Mouse (Mus musculus): ENCODE results near the gene Gm5485.

The Gm5485 gene

GRCm38 (mm10) chr16:48412246-48412645 is at the start of gene Gm5485:
Gene Gm5485, minus strand, starts transcription at chr16:48412416.
- DNase-seq (ENCODE audit: low spot score) = no peak

GRCm38 (mm10) chr16:48453264-48453663 is 41.0 kb upstream of the Gm5485 start:
- DNase-seq (ENCODE audit: low spot score) = no peak

DNA sequence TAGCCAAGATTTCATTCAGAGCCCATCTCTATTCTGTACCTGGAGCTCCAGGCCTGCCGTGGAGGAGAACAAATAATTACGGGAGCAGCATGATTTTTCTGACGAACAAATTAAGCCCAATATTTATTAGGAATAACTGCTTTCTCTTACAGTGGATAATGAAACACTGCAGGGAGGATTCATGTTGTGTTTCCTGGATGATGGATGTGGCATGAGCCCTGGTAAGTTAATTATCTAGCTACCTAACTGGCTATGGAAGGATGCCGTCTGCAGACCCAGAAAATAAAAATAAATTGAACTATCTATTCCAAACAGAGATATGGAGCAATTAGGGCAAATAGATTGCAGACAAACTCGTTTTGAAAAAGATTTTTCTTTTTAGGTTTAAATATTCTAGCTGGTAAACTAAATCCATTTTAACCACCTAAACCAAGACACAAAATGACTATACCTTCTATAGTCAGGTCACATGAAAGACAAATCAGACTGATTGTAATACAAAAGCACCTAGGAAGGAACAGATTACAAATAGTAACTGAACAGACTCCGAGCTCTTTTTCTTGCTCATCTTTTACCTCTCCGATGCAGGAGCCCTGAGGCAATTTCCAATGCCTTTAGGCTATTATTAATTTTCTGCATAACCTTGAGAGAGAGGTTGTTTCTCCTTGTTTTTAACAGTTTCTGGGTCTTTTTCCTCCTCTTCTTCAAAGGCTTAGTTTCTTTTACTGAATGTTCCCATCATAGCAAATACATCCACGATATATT is 34.1 kb upstream of the Gm5485 start:
- no peak for DNase-seq (ENCODE audit: low spot score)

DNA sequence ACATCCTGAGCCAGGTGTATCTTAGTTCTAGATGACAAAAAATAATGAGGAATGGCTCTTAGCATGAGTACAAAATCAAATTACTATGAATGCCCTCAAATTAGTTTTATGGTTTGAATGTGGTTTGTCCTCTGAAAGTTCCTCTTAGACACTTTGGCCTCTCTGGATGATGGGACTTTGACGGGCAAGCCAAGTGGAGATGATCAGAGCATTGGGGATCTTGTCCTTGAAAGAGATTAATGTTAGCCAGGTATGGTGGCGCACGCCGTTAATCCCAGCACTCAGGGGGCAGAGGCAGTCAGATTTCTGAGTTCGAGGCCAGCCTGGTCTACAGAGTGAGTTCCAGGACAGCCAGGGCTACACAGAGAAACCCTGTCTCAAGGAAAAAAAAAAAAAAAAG is 32.4 kb upstream of the Gm5485 start:
- no peak for DNase-seq (ENCODE audit: low spot score)

DNA sequence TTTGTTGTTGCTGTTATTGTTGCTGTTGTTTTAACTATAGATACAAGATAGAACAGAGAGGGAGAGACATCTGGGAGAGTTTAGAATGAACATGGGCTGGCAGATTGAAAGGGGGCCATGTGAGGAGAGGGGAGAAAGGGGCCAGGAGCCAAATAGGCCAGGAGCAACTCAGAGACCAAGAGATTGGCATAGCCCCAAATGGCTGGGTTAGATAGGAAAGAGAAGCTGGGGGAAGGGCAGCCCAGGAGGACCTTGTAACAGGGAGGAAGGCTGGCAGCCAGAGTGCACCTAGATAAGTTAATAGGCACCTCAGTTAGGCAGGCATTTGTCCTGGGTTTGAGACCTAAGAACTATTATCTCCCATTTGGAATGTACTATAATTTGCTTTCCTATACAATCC is 25.3 kb upstream of the Gm5485 start:
- no peak for DNase-seq (ENCODE audit: low spot score)

DNA sequence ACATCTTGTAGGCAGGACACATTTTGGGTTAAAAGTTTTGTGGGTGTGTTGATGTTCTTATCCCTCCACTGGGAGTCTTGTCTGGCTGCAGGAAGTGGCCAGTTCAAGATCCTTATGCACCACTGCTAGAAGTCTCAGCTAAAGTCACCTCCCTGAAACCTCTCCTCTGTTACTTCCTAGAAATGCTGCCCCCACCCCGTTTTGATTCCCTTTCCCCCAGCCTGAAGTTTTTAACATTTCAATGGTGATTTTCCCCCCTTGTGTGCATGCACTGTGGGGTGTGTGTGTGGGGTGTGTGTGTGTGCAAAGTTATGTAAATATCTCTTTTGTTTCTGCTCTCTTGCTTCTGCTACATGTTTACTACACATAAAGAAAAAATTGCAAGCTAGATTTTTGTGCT is 23.2 kb upstream of the Gm5485 start:
- no peak for DNase-seq (ENCODE audit: low spot score)

DNA sequence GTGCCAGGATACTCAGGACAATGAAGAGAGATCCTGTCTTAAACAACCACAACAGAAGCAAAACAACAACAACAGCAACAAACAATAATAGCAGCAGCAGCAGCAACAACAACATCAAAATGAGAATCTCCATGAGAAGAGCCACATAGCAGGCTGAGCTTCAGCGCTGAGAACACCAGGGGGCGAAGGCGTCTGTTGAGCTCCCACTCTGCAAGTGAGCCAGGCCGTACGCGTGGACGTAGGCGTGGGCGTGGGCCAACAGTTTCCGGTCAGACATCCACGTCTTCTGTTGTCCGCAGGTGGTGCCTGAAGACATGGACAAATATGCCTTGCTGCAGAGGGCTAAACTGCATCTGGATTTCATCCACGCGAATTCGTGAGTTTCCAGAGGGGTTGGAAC is 18.8 kb upstream of the Gm5485 start, which contains the start of gene Morc1:
Gene Morc1, plus strand, starts transcription at position 211 of the 400 bp plus-strand sequence.
- DNase-seq (ENCODE audit: low spot score) = no peak

DNA sequence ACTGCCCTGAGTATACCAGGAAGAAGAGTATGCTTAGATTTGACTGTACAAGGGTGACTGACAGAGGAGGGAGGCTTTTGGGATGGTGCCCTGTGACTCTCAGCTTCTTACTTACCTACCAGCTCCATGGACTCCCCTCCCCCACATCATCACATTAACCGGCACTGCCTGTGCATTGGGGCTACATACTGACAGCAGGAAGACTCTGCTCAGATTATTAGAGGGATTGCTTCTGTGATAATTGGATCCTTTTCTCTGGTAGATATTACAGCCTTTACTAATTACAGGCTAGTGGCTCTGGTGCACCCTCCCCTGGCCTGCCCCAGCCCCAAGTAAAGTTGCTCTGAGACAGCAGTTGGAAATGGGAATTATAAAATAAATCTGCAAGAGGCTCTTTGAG is 17.2 kb upstream of the Gm5485 start:
- no peak for DNase-seq (ENCODE audit: low spot score)

DNA sequence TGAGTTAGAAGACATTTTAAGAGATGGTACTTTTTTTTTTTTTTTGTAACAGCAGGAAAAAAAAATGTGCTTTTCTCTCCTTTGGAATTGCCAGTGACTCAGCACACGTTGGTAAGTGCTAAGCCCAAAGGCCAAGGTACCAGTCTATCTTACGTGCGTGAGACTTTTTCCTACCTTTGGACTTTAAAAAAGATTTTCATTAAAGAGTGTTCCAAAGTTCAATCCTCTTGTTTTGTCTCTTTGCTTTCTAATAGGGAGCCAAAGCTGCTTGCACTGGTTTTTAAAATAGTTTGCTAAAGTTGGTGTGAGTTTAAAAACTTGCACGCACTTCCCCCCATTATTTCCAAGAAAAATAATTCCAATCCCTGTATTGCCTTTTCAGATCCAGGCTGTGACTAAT is 11.9 kb upstream of the Gm5485 start:
- DNase-seq (ENCODE audit: low spot score) = no peak

DNA sequence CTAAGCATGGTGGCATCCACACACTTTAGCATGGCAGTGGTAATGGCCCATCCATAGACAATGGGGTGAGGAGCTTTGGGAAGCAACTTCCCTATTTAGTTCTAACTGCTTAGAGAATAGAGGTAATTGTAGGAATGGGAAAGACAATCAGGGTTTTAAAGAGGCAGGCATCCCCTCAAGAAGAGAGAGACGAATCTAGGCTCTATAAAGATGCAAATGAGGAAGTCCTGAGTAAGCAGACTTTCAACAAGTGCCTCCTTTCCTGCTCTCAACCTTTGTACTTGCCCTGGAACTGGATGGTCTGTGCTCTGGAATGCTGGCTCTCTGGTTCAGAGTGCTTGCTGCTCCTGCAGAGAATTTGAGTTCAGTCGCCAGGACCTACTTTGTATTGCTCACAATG is 10.3 kb upstream of the Gm5485 start:
- no peak for DNase-seq (ENCODE audit: low spot score)

GRCm38 (mm10) chr16:48419035-48419434 is 6.8 kb upstream of the Gm5485 start:
- no peak for DNase-seq (ENCODE audit: low spot score)

DNA sequence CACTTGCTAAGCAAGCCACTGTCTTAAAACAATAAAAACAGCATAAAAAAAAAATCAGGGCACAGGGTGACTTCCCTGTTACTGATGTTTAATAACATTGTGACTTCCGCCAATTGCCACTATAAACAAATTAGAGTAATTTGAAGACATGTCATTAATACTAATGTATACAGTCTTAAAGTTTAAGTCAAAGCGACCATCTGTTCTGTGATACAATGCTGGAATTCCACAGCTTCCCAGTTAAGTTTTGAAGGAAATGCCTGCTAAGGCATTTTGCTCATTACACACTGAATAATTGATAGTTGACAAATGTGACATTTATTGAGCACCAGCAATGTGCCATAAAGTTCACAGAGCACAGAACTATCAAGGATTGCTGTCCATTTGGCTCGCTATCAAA is 6.3 kb upstream of the Gm5485 start:
- no peak for DNase-seq (ENCODE audit: low spot score)

DNA sequence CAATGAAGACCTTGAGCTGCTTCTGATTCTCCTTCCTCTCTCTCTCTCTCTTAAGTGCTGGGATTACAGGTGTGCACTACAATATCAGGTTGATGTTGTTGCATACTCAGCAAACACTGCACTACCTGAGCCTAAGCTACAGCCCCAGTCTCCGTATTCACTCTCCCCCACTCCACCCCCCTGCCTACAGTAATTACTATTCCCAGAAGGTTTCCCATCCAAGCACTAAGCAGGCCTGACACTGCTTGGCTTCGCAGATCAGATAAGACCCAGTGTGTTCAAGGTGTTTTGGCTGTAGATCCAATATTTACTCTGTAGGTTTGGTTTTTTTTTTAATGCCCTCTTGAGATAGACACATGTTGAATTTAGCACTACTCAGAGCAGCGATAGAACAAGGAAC is 2.1 kb downstream of the Gm5485 start:
- DNase-seq (ENCODE audit: low spot score) = no peak

- peak; percentile 46 for DNase-seq (ENCODE audit: low spot score)
Measured at GRCm38 (mm10) chr16:48409580-48409979, 2.6 kb downstream of the Gm5485 start.

DNA sequence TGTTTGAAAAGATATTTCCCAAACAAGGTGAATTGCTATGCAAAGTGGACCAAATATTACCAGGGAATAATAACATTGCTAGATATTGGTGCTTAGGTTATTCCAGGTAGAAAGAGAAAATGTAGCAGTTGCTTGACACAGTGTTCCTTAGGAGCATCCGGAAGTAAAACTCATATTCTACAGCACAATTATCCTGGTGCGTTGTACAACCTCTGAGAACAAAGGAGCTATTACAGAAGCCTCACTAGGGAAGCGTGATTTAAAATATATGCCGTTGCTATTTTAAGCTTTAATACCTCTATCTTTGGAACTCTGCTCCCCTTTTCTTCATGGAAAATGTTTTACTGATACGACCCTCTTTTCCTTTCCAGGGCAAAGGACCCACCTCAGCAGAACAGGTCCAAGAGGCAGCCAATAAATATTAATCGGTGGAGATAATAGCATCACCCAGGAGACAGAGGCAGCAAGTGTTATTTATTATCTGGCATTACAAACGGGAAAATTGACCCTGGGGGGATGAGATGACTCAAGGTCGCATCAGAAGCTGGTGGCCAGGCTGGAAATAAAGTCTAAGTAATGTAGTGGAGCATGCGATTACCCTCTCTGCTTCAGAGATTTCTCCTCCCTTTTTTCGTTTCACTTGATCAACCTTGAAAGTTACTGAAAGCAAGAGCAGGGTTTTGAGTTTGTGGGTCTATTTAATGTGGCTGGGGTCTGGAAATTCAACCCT is 6.4 kb downstream of the Gm5485 start:
- peak; percentile 24 for DNase-seq (ENCODE audit: low spot score)

- no peak for DNase-seq (ENCODE audit: low spot score)
Measured at GRCm38 (mm10) chr16:48404009-48404408, 8.2 kb downstream of the Gm5485 start.

- DNase-seq (ENCODE audit: low spot score) = no peak
Measured at GRCm38 (mm10) chr16:48403423-48403822, 8.8 kb downstream of the Gm5485 start.

DNA sequence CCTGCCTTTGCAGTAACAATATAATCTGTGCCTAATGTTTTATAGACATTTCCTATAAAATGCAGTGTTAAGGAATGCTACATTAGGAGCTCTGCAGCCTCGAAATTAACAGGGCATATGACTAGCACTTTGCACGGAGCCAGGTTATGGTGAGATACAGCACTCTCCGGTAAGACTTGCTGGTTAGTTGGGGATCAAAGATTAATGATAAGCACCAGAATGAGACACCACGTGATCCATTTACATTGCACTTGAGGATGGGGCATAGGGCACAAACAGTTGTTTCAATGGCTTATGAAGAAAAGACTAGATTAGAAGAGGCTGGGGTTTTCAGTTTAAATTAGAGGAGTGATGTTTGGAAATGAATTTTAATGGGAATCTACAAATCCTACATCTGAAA is 9.3 kb downstream of the Gm5485 start:
- no peak for DNase-seq (ENCODE audit: low spot score)

- DNase-seq (ENCODE audit: low spot score) = no peak
Measured at GRCm38 (mm10) chr16:48395278-48395677, 16.9 kb downstream of the Gm5485 start.

DNA sequence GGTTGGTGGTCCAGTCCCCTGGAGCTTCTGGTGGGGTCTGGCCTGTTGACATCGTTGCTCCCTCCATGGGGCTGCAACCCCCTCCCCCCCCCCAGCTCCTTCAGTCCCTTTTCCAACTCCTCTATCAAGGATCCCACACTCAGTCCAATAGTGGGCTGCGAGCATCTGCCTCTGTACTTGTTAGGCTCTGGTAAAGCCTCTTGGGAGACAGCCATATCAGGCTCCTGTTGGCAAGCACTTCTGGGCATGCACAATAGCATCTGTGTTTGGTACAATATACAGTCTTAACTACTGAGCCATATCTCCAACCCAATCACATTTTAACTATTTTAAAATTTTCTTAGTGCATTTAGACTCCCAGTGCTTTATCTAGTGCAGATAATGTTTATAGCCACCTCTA is 25.2 kb downstream of the Gm5485 start:
- no peak for DNase-seq (ENCODE audit: low spot score)

- DNase-seq (ENCODE audit: low spot score) = no peak
Measured at GRCm38 (mm10) chr16:48383582-48384257, 28.5 kb downstream of the Gm5485 start.

GRCm38 (mm10) chr16:48373711-48374485 is 38.3 kb downstream of the Gm5485 start:
- DNase-seq (ENCODE audit: low spot score) = no peak

Data from embryo, embryonic 10.5 days (tissue).